Mouse (Mus musculus) spleen, postnatal 4 days (tissue): Measurements from ENCODE around the gene Src.

ENCODE experiments used
- DNase-seq, 2 experiments: peaks; one replicate each; pipeline ENCODE4 v3.0.0; 2022; ENCODE audit warnings: low spot score in 2 of 2

Src gene

GRCm38 (mm10) chr2:157412497-157412896, 5.7 kb upstream of the Src start:
- DNase-seq = no peak

- DNase-seq = no peak
Observed at GRCm38 (mm10) chr2:157417229-157417628, 1.0 kb upstream of the Src start.

- DNase-seq = no peak
Observed at GRCm38 (mm10) chr2:157418609-157419071, 396 bp downstream of the Src start.

- DNase-seq = no peak
Observed at GRCm38 (mm10) chr2:157419506-157419905, 1.3 kb downstream of the Src start.

GRCm38 (mm10) chr2:157420404-157420803, 2.2 kb downstream of the Src start:
- DNase-seq = no peak

GRCm38 (mm10) chr2:157422062-157422655, 3.9 kb downstream of the Src start:
- no peak for DNase-seq

GRCm38 (mm10) chr2:157422854-157423705, 4.8 kb downstream of the Src start:
- no peak for DNase-seq

GRCm38 (mm10) chr2:157423706-157424125, 5.5 kb downstream of the Src start:
- DNase-seq = no peak

- DNase-seq = no peak
Observed at GRCm38 (mm10) chr2:157424126-157424903, 6.1 kb downstream of the Src start.

- no peak for DNase-seq
Observed at GRCm38 (mm10) chr2:157424904-157425642, 6.8 kb downstream of the Src start.

- no peak for DNase-seq
Observed at GRCm38 (mm10) chr2:157425643-157425988, 7.4 kb downstream of the Src start.

GRCm38 (mm10) chr2:157426171-157426570, 7.9 kb downstream of the Src start:
- DNase-seq = no peak

GRCm38 (mm10) chr2:157427164-157427563, 8.9 kb downstream of the Src start:
- DNase-seq = no peak

- DNase-seq = no peak
Observed at GRCm38 (mm10) chr2:157428351-157429139, 10.3 kb downstream of the Src start.

- DNase-seq = no peak
Observed at GRCm38 (mm10) chr2:157429735-157430134, 11.5 kb downstream of the Src start.

- no peak for DNase-seq
Observed at GRCm38 (mm10) chr2:157430667-157431429, 12.6 kb downstream of the Src start.

GRCm38 (mm10) chr2:157431912-157432311, 13.7 kb downstream of the Src start:
- no peak for DNase-seq

GRCm38 (mm10) chr2:157432476-157432875, 14.2 kb downstream of the Src start:
- no peak for DNase-seq

- DNase-seq = no peak
Observed at GRCm38 (mm10) chr2:157434041-157434440, 15.8 kb downstream of the Src start.

GRCm38 (mm10) chr2:157434497-157434896, 16.3 kb downstream of the Src start:
- no peak for DNase-seq
